Mouse (Mus musculus) frontal cortex, postnatal 14 days (tissue): ENCODE measurements around the gene Slc12a9.
A peak's percentile ranks its signal among the peaks of the same experiment; 100 is the strongest.
"Not testable (repeated sequence)": the region's sequence is repeated elsewhere in the genome, so short reads cannot be mapped to it uniquely, and the experiment has no call there.

ENCODE experiments used
- DNase-seq, 2 experiments: peaks; one replicate each; pipeline ENCODE4 v3.0.0; 2022; ENCODE audit warnings: low spot score in 2 of 2

The Slc12a9 gene

GRCm38 (mm10) chr5:137287953-137288743 lies 45.2 kb downstream of the Slc12a9 start:
- peak; percentile 60 to 62 for DNase-seq

GRCm38 (mm10) chr5:137287032-137287952 lies 46.1 kb downstream of the Slc12a9 start, which contains the start of gene Ache:
Gene Ache, plus strand, starts transcription at chr5:137287519.
- DNase-seq: peak; percentile 61 to 70

DNA sequence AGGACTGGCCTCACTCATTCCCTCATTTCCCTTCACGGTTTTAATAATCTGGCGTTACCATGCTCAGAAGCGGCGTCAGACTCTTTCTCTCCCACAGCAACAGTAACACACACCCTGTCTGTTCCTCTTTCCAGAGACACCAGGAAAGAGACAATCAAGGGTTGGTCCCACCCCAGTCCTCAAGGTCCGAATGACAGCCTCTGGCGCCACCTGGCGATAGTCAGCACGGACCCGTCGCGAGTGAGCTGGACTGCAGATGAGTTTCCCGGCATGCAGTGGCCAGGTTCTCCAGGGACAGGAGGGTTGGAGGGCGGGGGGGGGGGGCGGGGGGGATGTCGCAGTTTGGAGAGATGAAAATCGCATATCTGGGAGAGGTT lies 46.8 kb downstream of the Slc12a9 start:
- DNase-seq: peak; percentile 74 to 85

DNA sequence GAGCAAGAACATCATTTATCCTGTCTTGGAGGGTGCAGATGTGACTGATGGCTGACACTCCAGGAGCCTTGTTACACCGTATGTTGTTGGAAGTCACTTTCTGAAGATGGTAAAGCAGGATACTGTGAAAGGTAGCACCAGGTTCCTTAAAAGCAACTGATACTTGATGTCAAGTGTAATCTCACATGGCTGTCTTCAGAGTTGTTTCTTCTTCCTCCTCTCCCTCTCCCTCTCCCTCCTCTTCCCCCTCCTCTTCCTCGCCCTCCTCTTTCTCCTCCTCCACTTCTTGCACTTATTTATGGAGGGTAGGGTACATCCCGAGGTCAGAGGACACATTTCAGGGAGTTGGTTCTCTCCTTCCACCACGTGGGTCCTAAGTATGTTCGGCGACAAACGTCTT lies 47.4 kb downstream of the Slc12a9 start:
- DNase-seq: no peak

GRCm38 (mm10) chr5:137285045-137285444 lies 48.4 kb downstream of the Slc12a9 start:
- no peak for DNase-seq

- not testable (repeated sequence) for DNase-seq
These were observed 49.0 kb downstream of the Slc12a9 start for GRCm38 (mm10) chr5:137284411-137284810.

DNA sequence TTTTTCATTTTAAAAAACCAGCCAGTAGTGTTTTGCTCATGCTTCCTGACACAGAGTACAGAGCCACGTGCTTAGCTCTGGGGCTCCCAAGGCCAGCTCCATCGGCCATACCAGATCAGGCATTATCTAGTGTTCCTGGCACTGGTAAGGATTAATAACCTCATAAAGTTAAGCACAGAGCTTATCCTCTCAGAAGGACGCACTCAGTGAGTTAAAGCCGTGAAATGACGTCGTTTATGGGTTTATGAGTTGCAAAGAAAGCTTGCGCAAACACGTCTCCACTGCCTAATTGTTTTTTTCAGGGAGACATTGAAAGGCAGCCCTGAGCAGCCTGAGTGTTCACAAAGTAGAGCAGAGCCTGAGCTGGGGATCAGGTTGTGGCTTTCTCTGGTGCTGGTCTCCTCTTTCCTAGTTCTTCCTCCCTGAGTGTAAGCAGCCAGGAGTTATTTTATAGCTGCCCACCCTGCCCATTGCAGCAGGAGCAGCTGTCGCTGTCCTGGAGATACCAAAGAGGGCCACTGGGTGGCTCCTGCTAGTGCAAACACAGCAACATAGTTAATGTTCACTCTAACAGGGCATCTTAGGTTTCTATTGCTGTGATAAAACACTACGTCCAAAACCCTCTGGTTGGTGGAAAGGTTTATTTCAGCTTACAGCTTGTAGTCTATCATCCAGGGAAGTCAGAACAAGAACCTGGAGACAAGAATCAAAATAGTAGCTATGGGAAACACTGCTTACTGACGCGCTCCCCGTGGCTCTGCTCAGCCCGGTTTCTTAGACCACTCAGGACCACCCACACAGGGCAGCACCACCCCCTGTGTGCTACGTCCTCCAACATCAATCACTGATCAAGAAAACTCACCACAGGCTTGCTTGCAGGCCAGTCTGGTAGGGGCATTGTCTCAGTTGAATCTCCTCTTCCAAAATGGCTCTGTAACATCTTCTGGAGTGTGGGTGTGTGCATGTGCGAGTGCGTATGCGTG lies 55.7 kb downstream of the Slc12a9 start:
- no peak for DNase-seq

- DNase-seq: no peak
These were observed 65.1 kb downstream of the Slc12a9 start for GRCm38 (mm10) chr5:137268131-137268910.

- DNase-seq: no peak
These were observed 68.6 kb downstream of the Slc12a9 start for GRCm38 (mm10) chr5:137264787-137265186.
